Mouse (Mus musculus): ENCODE results near the gene 6030468B19Rik.

6030468B19Rik gene

GRCm38 (mm10) chr11:117797511-117798159 lies at the start of gene 6030468B19Rik:
TSS of gene 6030468B19Rik (plus strand) at chr11:117797660.
- DNase-seq (ENCODE audit: low spot score in 2 of 2): no peak

- no peak for DNase-seq (ENCODE audit: low spot score in 2 of 2)
These were observed 48.8 kb upstream of the 6030468B19Rik start for GRCm38 (mm10) chr11:117748628-117749027.

- peak; percentile 76 to 89 for DNase-seq (ENCODE audit: low spot score in 2 of 2)
These were observed 48.0 kb upstream of the 6030468B19Rik start for GRCm38 (mm10) chr11:117749414-117749813.

GRCm38 (mm10) chr11:117751544-117751943 lies 45.9 kb upstream of the 6030468B19Rik start:
- no peak for DNase-seq (ENCODE audit: low spot score in 2 of 2)

GRCm38 (mm10) chr11:117755891-117756290 lies 41.6 kb upstream of the 6030468B19Rik start:
- no peak for DNase-seq (ENCODE audit: low spot score in 2 of 2)

- DNase-seq (ENCODE audit: low spot score in 2 of 2): no peak
These were observed 38.2 kb upstream of the 6030468B19Rik start for GRCm38 (mm10) chr11:117759267-117759666.

GRCm38 (mm10) chr11:117760374-117761119 lies 36.9 kb upstream of the 6030468B19Rik start:
- no peak for DNase-seq (ENCODE audit: low spot score in 2 of 2)

GRCm38 (mm10) chr11:117761801-117762200 lies 35.7 kb upstream of the 6030468B19Rik start:
- DNase-seq (ENCODE audit: low spot score in 2 of 2): no peak

GRCm38 (mm10) chr11:117762246-117762645 lies 35.2 kb upstream of the 6030468B19Rik start:
- no peak for DNase-seq (ENCODE audit: low spot score in 2 of 2)

- DNase-seq (ENCODE audit: low spot score in 2 of 2): no peak
These were observed 33.1 kb upstream of the 6030468B19Rik start for GRCm38 (mm10) chr11:117764319-117764718.

- no peak for DNase-seq (ENCODE audit: low spot score in 2 of 2)
These were observed 32.1 kb upstream of the 6030468B19Rik start for GRCm38 (mm10) chr11:117765361-117765760.

GRCm38 (mm10) chr11:117766275-117766674 lies 31.2 kb upstream of the 6030468B19Rik start:
- DNase-seq (ENCODE audit: low spot score in 2 of 2): no peak

- DNase-seq (ENCODE audit: low spot score in 2 of 2): no peak
These were observed 28.5 kb upstream of the 6030468B19Rik start for GRCm38 (mm10) chr11:117768725-117769682.

- DNase-seq (ENCODE audit: low spot score in 2 of 2): no peak
These were observed 27.8 kb upstream of the 6030468B19Rik start for GRCm38 (mm10) chr11:117769683-117770047.

- DNase-seq (ENCODE audit: low spot score in 2 of 2): no peak
These were observed 27.1 kb upstream of the 6030468B19Rik start for GRCm38 (mm10) chr11:117770407-117770806.

GRCm38 (mm10) chr11:117772352-117772751 lies 25.1 kb upstream of the 6030468B19Rik start:
- no peak for DNase-seq (ENCODE audit: low spot score in 2 of 2)

GRCm38 (mm10) chr11:117774925-117775324 lies 22.5 kb upstream of the 6030468B19Rik start:
- DNase-seq (ENCODE audit: low spot score in 2 of 2): no peak

GRCm38 (mm10) chr11:117775540-117775939 lies 21.9 kb upstream of the 6030468B19Rik start:
- no peak for DNase-seq (ENCODE audit: low spot score in 2 of 2)

GRCm38 (mm10) chr11:117776085-117776792 lies 21.2 kb upstream of the 6030468B19Rik start:
- DNase-seq (ENCODE audit: low spot score in 2 of 2): no peak

- DNase-seq (ENCODE audit: low spot score in 2 of 2): no peak
These were observed 20.3 kb upstream of the 6030468B19Rik start for GRCm38 (mm10) chr11:117777111-117777510.

- DNase-seq (ENCODE audit: low spot score in 2 of 2): no peak
These were observed 19.4 kb upstream of the 6030468B19Rik start for GRCm38 (mm10) chr11:117778031-117778430.
